Mouse (Mus musculus) kidney, embryonic 15.5 days (tissue): ENCODE results near the gene Mmp24. TPM values are rescaled to one million over a fixed set of nuclear protein-coding genes. Genes with fewer than 3 reads are reported as not detected.

ENCODE experiments used
- polyA plus RNA-seq: library from polyadenylated mRNA; unstranded; fragments of >200 nt; fragmentation: Nextera tagmentation; extraction: Ambion mirVana; gene quantifications from 2 replicates; pipeline ENCODE4 v1.2.1, GENCODE M21; 2015

Mmp24 gene
- polyA plus RNA-seq, 1 experiment from 2014 or later = 0.16 TPM

Other genes with a start within 250 kb of the Mmp24 start
- gene Gss, start 182.5 kb upstream of the Mmp24 start, polyA plus RNA-seq = 40.1 and 45.0 TPM in 2 replicates
- gene Myh7b, start 164.1 kb upstream of the Mmp24 start, polyA plus RNA-seq = 0.93 and 1.7 TPM in 2 replicates
- 123 and 138 TPM in 2 replicates for gene Trpc4ap, start 83.0 kb upstream of the Mmp24 start, polyA plus RNA-seq
- gene Edem2, start 45.9 kb upstream of the Mmp24 start, polyA plus RNA-seq = 36.1 and 39.0 TPM in 2 replicates
- not detected in 2 replicates for gene Gm17581, start 39.5 kb upstream of the Mmp24 start, polyA plus RNA-seq
- gene Procr, start 24.2 kb upstream of the Mmp24 start, polyA plus RNA-seq = 11.1 and 12.3 TPM in 2 replicates
- 14.5 and 18.1 TPM in 2 replicates for gene BC029722, start 44.1 kb downstream of the Mmp24 start, polyA plus RNA-seq
- gene Eif6, start 51.6 kb downstream of the Mmp24 start, polyA plus RNA-seq = 204 and 210 TPM in 2 replicates
- 0.15 and 0.19 TPM in 2 replicates for gene Fam83c, start 59.5 kb downstream of the Mmp24 start, polyA plus RNA-seq
- 66.6 and 81.7 TPM in 2 replicates for gene Uqcc1, start 155.0 kb downstream of the Mmp24 start, polyA plus RNA-seq
- not detected in 2 replicates for gene Gm15557, start 165.4 kb downstream of the Mmp24 start, polyA plus RNA-seq
- 0.51 and 0.84 TPM in 2 replicates for gene Gdf5, start 170.0 kb downstream of the Mmp24 start, polyA plus RNA-seq
- 21.9 and 24.4 TPM in 2 replicates for gene Cep250, start 181.1 kb downstream of the Mmp24 start, polyA plus RNA-seq
- 0.75 and 1.0 TPM in 2 replicates for gene 6430550D23Rik, start 232.6 kb downstream of the Mmp24 start, polyA plus RNA-seq
- gene Ergic3, start 232.7 kb downstream of the Mmp24 start, polyA plus RNA-seq = 212 and 240 TPM in 2 replicates